Mouse (Mus musculus) hindbrain, embryonic 14.5 days (tissue): Measurements from ENCODE around the gene 2010003K11Rik. TPM values are rescaled to one million over a fixed set of nuclear protein-coding genes. Genes with fewer than 3 reads are reported as not detected.
"Not testable (repeated sequence)": the region's sequence is repeated elsewhere in the genome, so short reads cannot be mapped to it uniquely, and the experiment has no call there.

Experiments used
- ATAC-seq: fragments of 200-750 bp; cut with Nextera tagmentation; 2 replicates; pipeline ENCODE4 v1.8.0; 2017; ENCODE audit warnings: moderate number of reproducible peaks, mild to moderate bottlenecking, moderate TSS enrichment, moderate library complexity; ENCODE audit not compliant: low FRiP score
- DNase-seq: peaks from one replicate; pipeline ENCODE4 v3.0.0-alpha.2; 2015; ENCODE audit warnings: low spot score
- H3K27ac ChIP-seq: fragments of 300-500 bp; sonication (generic); 2 replicates; pipeline ENCODE4 v1.5.1; 2014; ENCODE audit warnings: mild to moderate bottlenecking, moderate library complexity
- H3K27me3 ChIP-seq: fragments of 300-500 bp; sonication (generic); 2 replicates; pipeline ENCODE4 v1.6.1; 2014; ENCODE audit warnings: mild to moderate bottlenecking, low read length, mixed read lengths; ENCODE audit not compliant: control insufficient read depth, insufficient read depth
- H3K36me3 ChIP-seq: fragments of 300-500 bp; sonication (generic); replicated peaks from 2 replicates; pipeline ENCODE4 v1.6.1; 2014; ENCODE audit not compliant: control insufficient read depth, insufficient read depth
- H3K4me1 ChIP-seq: fragments of 300-500 bp; sonication (generic); replicated peaks from 2 replicates; pipeline ENCODE4 v1.6.1; 2014; ENCODE audit warnings: antibody characterized with exemption, low read length, mixed read lengths; ENCODE audit not compliant: control insufficient read depth, insufficient read depth
- H3K4me2 ChIP-seq: fragments of 300-500 bp; sonication (generic); replicated peaks from 2 replicates; pipeline ENCODE4 v1.6.1; 2014; ENCODE audit warnings: mild to moderate bottlenecking, moderate library complexity
- H3K4me3 ChIP-seq: fragments of 300-500 bp; sonication (generic); replicated peaks from 2 replicates; pipeline ENCODE4 v1.5.1; 2014; ENCODE audit warnings: mild to moderate bottlenecking, low read length
- H3K9ac ChIP-seq: fragments of 300-500 bp; sonication (generic); 2 replicates; pipeline ENCODE4 v1.6.1; 2014
- H3K9me3 ChIP-seq: fragments of 300-500 bp; sonication (generic); 2 replicates; pipeline ENCODE4 v1.6.1; 2016; ENCODE audit warnings: low read length; ENCODE audit not compliant: control insufficient read depth
- WGBS: fragments of 180-500 bp; shearing (Covaris S2); extraction: QIAGEN DNeasy Blood & Tissue Kit; methylation state at CpG from one replicate; pipeline ENCODE4 v1.1.7; 2014; 5-methylcytosine and 5-hydroxymethylcytosine counted together
- polyA plus RNA-seq: library from polyadenylated mRNA; unstranded; fragments of >200 nt; fragmentation: Nextera tagmentation; extraction: Ambion mirVana; gene quantifications from 2 replicates; pipeline ENCODE4 v1.2.1, GENCODE M21; 2014

Gene 2010003K11Rik
- polyA plus RNA-seq, 1 experiment from 2014 or later = not detected

- not testable (repeated sequence) for H3K9me3 ChIP-seq, H3K4me2 ChIP-seq, H3K36me3 ChIP-seq, H3K4me3 ChIP-seq, H3K27me3 ChIP-seq, H3K4me1 ChIP-seq, H3K9ac ChIP-seq, H3K27ac ChIP-seq, DNase-seq, ATAC-seq
- 75% methylated on average over 1 of the region's 1 CpGs for WGBS
Observed at GRCm38 (mm10) chr19:4454040-4454439, 44.3 kb downstream of the 2010003K11Rik start.

GRCm38 (mm10) chr19:4452525-4452924 is 45.9 kb downstream of the 2010003K11Rik start:
- no peak overlapping the region for H3K4me3 ChIP-seq
- no peak overlapping the region for H3K9ac ChIP-seq
- no peak overlapping the region for H3K4me2 ChIP-seq
- 0 out of 2 replicates have a peak, but pooled peaks cover 3% of the 10 kb centered on the region for H3K4me1 ChIP-seq
- no peaks in the 10 kb centered on the region for H3K36me3 ChIP-seq
- H3K9me3 ChIP-seq = no peaks in the 10 kb centered on the region
- no peaks in the 10 kb centered on the region for H3K27me3 ChIP-seq
- DNase-seq (no peak), ATAC-seq (no peak)
- H3K27ac ChIP-seq = no peak overlapping the region
- 35% methylated on average over 4 of the region's 4 CpGs for WGBS

- no peak for ATAC-seq
- 27% methylated on average over 5 of the region's 5 CpGs for WGBS
- Histone ChIP-seq H3K27me3 (no peaks in the 10 kb centered on the region), H3K9me3 (no peaks in the 10 kb centered on the region), H3K9ac (no peak overlapping the region), H3K4me3 (no peak overlapping the region), H3K4me2 (no peak overlapping the region), H3K27ac (no peak overlapping the region), H3K36me3 (no peaks in the 10 kb centered on the region), H3K4me1 (0 out of 2 replicates have a peak, but pooled peaks cover 3% of the 10 kb centered on the region)
- DNase-seq = no peak
Observed at GRCm38 (mm10) chr19:4451965-4452364, 46.4 kb downstream of the 2010003K11Rik start.

- Histone ChIP-seq H3K9me3 (no peaks in the 10 kb centered on the region), H3K4me2 (no peak overlapping the region), H3K27ac (no peak overlapping the region), H3K9ac (no peak overlapping the region), H3K27me3 (no peaks in the 10 kb centered on the region), H3K4me1 (0 out of 2 replicates have a peak, but pooled peaks cover 3% of the 10 kb centered on the region), H3K36me3 (no peaks in the 10 kb centered on the region), H3K4me3 (no peak overlapping the region)
- ATAC-seq = no peak
- WGBS = 70% methylated on average over 8 of the region's 8 CpGs
- no peak for DNase-seq
Observed at GRCm38 (mm10) chr19:4451098-4451497, 47.3 kb downstream of the 2010003K11Rik start.

- H3K27me3 ChIP-seq = no peaks in the 10 kb centered on the region
- H3K4me2 ChIP-seq = no peak overlapping the region
- 59% methylated on average over 5 of the region's 5 CpGs for WGBS
- H3K4me3 ChIP-seq = no peak overlapping the region
- H3K36me3 ChIP-seq = no peaks in the 10 kb centered on the region
- H3K27ac ChIP-seq = no peak overlapping the region
- 0 out of 2 replicates have a peak, but pooled peaks cover 3% of the 10 kb centered on the region for H3K4me1 ChIP-seq
- H3K9me3 ChIP-seq = no peaks in the 10 kb centered on the region
- ATAC-seq = no peak
- DNase-seq = no peak
- no peak overlapping the region for H3K9ac ChIP-seq
Observed at GRCm38 (mm10) chr19:4450666-4451065, 47.7 kb downstream of the 2010003K11Rik start.

GRCm38 (mm10) chr19:4449230-4449629 is 49.2 kb downstream of the 2010003K11Rik start:
- H3K4me1 ChIP-seq = 0 out of 2 replicates have a peak, but pooled peaks cover 3% of the 10 kb centered on the region
- no peaks in the 10 kb centered on the region for H3K36me3 ChIP-seq
- H3K4me3 ChIP-seq = no peak overlapping the region
- no peak overlapping the region for H3K27ac ChIP-seq
- no peak for ATAC-seq
- no peaks in the 10 kb centered on the region for H3K9me3 ChIP-seq
- no peak for DNase-seq
- H3K27me3 ChIP-seq = no peaks in the 10 kb centered on the region
- H3K4me2 ChIP-seq = no peak overlapping the region
- 87% methylated on average over 9 of the region's 9 CpGs for WGBS
- no peak overlapping the region for H3K9ac ChIP-seq

- Histone ChIP-seq H3K27me3 (no peaks in the 10 kb centered on the region), H3K9me3 (no peaks in the 10 kb centered on the region), H3K4me2 (no peak overlapping the region), H3K36me3 (no peaks in the 10 kb centered on the region), H3K4me3 (no peak overlapping the region), H3K4me1 (0 out of 2 replicates have a peak, but pooled peaks cover 3% of the 10 kb centered on the region), H3K27ac (no peak overlapping the region), H3K9ac (no peak overlapping the region)
- DNase-seq = no peak
- no peak for ATAC-seq
- 87% methylated on average over 9 of the region's 9 CpGs for WGBS
Observed at GRCm38 (mm10) chr19:4447445-4447844, 50.9 kb downstream of the 2010003K11Rik start.

Other genes starting within 250 kb of the 2010003K11Rik start
- 12.9 and 13.4 TPM in 2 replicates for gene Ssh3, start 229.4 kb downstream of the 2010003K11Rik start, polyA plus RNA-seq
- 50.7 and 56.6 TPM in 2 replicates for gene Ankrd13d, start 215.4 kb downstream of the 2010003K11Rik start, polyA plus RNA-seq
- 29.2 and 30.4 TPM in 2 replicates for gene Grk2, start 192.4 kb downstream of the 2010003K11Rik start, polyA plus RNA-seq
- 37.3 and 40.7 TPM in 2 replicates for gene Kdm2a, start 100.3 kb downstream of the 2010003K11Rik start, polyA plus RNA-seq
- gene Rhod, start 59.2 kb downstream of the 2010003K11Rik start, polyA plus RNA-seq = 5.8 and 7.2 TPM in 2 replicates
- 4.1 and 5.9 TPM in 2 replicates for gene Syt12, start 21.1 kb downstream of the 2010003K11Rik start, polyA plus RNA-seq
- 27.5 and 31.3 TPM in 2 replicates for gene Pcx, start 11.9 kb upstream of the 2010003K11Rik start, polyA plus RNA-seq
- 17.9 and 18.9 TPM in 2 replicates for gene Lrfn4, start 117.1 kb upstream of the 2010003K11Rik start, polyA plus RNA-seq
- gene Rce1, start 127.1 kb upstream of the 2010003K11Rik start, polyA plus RNA-seq = 47.0 and 53.3 TPM in 2 replicates
- gene Gm960, start 200.1 kb upstream of the 2010003K11Rik start, polyA plus RNA-seq = 5.4 and 6.3 TPM in 2 replicates
- 38.3 and 38.4 TPM in 2 replicates for gene Sptbn2, start 212.6 kb upstream of the 2010003K11Rik start, polyA plus RNA-seq